Mouse (Mus musculus): Measurements from ENCODE around the gene Olfr1309.

Olfr1309 gene

GRCm38 (mm10) chr2:111990181-111990580 is at the start of gene Olfr1309:
TSS of gene Olfr1309 (minus strand) at chr2:111990281.
- no peak for DNase-seq (ENCODE audit: low read depth, low spot score)

DNA sequence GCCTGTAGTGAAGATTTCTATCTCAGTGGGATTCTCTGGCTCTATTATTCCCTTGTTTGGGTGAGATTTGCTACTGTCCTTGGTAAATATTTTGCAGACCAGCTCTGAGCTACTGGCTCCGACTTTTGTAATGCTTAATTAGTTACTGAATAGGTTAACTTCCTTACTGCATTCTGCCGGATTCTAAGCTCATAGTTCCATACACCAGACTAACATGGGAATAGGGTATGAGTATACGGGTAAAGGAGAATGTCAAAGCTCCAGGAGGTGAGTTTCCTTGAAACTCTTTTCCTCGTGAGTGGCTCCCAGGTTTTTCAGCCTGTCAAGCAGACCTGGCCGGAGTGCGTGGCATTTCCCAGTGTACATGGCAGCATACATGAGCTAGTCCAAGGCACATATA is 36.9 kb upstream of the Olfr1309 start:
- peak; percentile 8 for DNase-seq (ENCODE audit: low read depth, low spot score)

DNA sequence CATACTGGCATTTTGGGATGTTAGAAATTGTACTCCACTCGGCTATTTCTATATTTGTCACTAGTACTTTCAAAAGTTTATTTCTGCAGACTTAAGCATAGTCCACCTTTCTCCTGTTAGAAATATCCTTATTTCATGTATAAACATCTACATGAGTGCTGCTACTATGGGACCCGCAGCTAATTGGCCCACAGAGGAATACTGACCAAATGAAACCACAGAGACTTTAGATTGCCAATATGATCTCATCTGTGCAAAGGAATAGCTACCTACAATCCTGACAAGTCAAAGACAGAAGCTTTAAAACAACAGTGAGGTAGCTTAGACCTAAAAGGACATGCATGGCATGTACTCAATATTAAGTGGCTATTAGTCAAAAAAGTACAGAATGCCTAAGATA is 34.2 kb upstream of the Olfr1309 start, which contains the start of gene Olfr1311:
Olfr1311 (minus strand) TSS at position 101 of the 400 bp plus-strand sequence.
- DNase-seq (ENCODE audit: low read depth, low spot score) = no peak

DNA sequence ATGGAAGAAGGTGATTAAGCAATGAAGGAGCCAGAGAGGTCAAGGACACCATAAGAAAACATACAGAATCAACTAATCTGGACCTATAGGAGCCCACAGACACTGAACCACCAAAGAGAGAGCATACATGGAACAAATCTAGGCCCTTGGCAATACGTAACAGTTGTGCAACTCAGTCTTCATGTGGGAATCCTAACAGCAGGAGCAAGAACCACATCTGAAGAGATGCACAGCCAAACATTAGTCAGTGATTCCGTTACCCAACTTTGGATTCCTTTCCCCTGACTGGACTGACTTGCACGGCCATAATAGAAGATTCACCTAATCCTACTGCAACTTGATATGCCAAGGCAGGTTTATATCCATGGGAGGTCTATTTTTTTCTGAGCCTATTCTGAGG is 24.8 kb upstream of the Olfr1309 start:
- no peak for DNase-seq (ENCODE audit: low read depth, low spot score)

DNA sequence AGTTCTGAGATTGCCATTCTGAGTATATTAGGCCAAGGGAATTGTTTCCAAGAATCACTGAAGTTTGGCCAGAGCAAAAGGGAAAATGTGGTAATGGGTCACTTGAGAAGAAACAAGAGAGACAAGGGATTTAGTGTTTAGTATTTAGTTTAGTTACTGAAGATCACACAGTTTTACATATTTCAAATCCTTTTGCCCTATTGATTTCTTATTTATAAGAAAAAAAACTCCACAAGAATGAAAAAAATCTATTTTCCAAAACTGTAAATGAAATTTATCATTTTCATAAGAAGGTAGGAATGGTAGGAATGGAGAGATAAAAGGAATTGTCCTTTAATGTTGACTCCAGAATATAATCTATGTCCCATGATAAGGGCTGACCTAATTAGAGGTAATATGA is 22.5 kb upstream of the Olfr1309 start, which contains the start of gene Olfr1310:
Olfr1310 (minus strand) TSS at position 101 of the 400 bp plus-strand sequence.
- no peak for DNase-seq (ENCODE audit: low read depth, low spot score)

GRCm38 (mm10) chr2:111964844-111965243 is 25.2 kb downstream of the Olfr1309 start, which contains the start of gene Olfr1308:
TSS of gene Olfr1308 (minus strand) at chr2:111964944.
- no peak for DNase-seq (ENCODE audit: low read depth, low spot score)

GRCm38 (mm10) chr2:111949340-111949739 is 40.7 kb downstream of the Olfr1309 start, which contains the start of gene Olfr1307:
TSS of gene Olfr1307 (minus strand) at chr2:111949440.
- DNase-seq (ENCODE audit: low read depth, low spot score) = no peak
